Mouse (Mus musculus) liver, adult 10 weeks (tissue): Measurements from ENCODE around the gene Ssmem1. TPM values are rescaled to one million over a fixed set of nuclear protein-coding genes. Genes with fewer than 3 reads are reported as not detected.

Experiments
- polyA plus RNA-seq: library from polyadenylated mRNA; stranded (reverse); fragments of 350-450 nt; fragmentation: Illumina TruSeq; extraction: RNeasy Lipid Tissue Mini Kit (QIAGEN cat#74804); gene quantifications from one replicate; pipeline ENCODE4 v1.2.3, GENCODE M21; 2014; ENCODE audit warnings: low read depth, low replicate concordance

The Ssmem1 gene
- polyA plus RNA-seq = not detected

DNA sequence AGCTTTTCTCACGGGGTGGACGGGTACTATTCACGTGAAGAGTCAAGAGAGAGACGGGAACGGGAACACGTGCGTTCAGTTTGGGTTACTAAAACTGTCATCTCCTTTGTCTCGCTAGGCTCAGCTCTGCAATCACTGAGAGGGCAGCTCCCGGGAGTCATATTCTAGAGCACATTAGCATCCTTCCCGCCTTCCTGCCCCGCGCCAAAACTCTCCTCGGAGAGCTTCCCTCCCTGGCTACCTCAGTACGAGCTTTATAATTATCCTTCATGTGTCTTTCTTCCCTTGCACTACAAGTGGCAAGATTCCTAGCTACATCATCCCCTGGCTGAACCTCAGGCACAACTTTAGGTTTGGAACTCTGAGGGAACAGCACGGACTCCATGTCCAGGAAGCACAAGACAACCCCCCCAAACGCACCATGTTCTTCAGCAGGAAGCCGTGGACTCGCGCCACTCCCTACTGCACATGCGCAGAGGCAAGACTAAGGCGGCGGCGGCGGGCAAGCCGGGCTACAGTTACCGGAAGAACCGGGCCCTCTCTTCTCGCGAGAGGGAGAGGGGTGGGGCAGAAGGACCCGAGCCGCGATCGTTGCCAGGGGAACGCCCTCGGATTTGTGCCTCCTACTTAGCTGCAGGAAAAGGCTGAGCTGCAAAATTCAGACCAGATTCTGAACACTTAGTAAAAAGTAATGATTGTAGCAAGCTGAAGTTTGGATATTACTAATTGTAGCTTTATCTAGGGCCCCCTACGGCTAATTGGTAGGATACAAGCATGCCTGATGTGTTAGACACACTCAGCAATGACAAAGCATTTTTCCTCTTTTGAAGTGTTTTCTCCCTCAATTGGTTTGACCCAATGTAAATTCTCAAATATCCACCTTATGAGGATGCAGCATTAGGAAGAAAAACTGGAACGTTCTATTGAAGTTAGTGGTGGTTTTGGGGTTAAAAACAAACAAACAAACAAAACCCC is at the start of gene Ssmem1, which contains the start of gene Tmem209:
TSS of gene Ssmem1 (plus strand) at position 585 of the 975 bp plus-strand sequence.
TSS of gene Tmem209 (minus strand) at position 519 of the 975 bp plus-strand sequence.

GRCm38 (mm10) chr6:30541009-30541799 is 31.6 kb downstream of the Ssmem1 start, which contains the start of gene Cpa2:
Gene Cpa2 (plus strand): TSS chr6:30541582.

DNA sequence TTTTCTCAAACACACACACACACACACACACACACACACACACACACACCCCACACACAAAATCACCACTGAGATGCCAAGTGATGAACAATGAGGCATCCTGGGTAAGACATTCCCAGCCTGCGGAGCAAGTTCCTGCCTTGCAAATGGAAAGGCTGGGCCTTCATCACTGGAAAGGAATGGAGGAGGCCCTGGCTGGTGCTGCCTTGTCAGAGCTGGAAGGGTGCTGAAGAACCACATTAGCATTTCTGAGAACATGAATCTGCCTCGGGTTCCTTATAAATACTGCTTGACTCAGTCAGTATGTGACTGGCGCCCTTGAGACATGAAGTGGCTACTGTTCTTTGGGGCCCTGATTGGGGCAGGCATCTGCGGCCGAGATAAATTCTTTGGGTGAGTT is 58.4 kb downstream of the Ssmem1 start, which contains the start of gene Cpa4:
TSS of gene Cpa4 (plus strand) at position 301 of the 400 bp plus-strand sequence.

Other genes starting within 250 kb of the Ssmem1 start
- 50.6 TPM for gene Ube2h, start 205.3 kb upstream of the Ssmem1 start, polyA plus RNA-seq
- gene Zc3hc1, start 118.8 kb upstream of the Ssmem1 start, polyA plus RNA-seq = 2.2 TPM
- gene Klhdc10, start 108.0 kb upstream of the Ssmem1 start, polyA plus RNA-seq = 24.2 TPM
- 17.3 TPM for gene Tmem209, start 66 bp upstream of the Ssmem1 start, polyA plus RNA-seq
- not detected for gene Cpa2, start 31.7 kb downstream of the Ssmem1 start, polyA plus RNA-seq
- gene Cpa4, start 58.5 kb downstream of the Ssmem1 start, polyA plus RNA-seq = not detected
- not detected for gene Cpa5, start 101.2 kb downstream of the Ssmem1 start, polyA plus RNA-seq
- gene Cpa1, start 129.4 kb downstream of the Ssmem1 start, polyA plus RNA-seq = not detected
- gene Cep41, start 183.9 kb downstream of the Ssmem1 start, polyA plus RNA-seq = 3.1 TPM
- gene Mest, start 213.7 kb downstream of the Ssmem1 start, polyA plus RNA-seq = 3.8 TPM